Mouse (Mus musculus) liver (tissue): ENCODE measurements around the gene Apela.

Experiments used
- DNase-seq: peaks from one replicate; pipeline ENCODE4 v3.0.0-alpha.2; 2020; ENCODE audit warnings: mixed read lengths

Apela gene

GRCm38 (mm10) chr8:65037117-65037533 is at the start of gene Apela:
Apela (minus strand) TSS chr8:65037336.
- DNase-seq: peak; percentile 50

- no peak for DNase-seq
These were observed 48.5 kb upstream of the Apela start for GRCm38 (mm10) chr8:65085680-65086079.

- no peak for DNase-seq
These were observed 43.6 kb upstream of the Apela start for GRCm38 (mm10) chr8:65080731-65081130.

- DNase-seq: no peak
These were observed 37.6 kb upstream of the Apela start, which contains the start of gene Gm10663 for GRCm38 (mm10) chr8:65074733-65075132. Gm10663 (plus strand) TSS chr8:65075033.

- DNase-seq: no peak
These were observed 33.9 kb upstream of the Apela start for GRCm38 (mm10) chr8:65070996-65071395.

- no peak for DNase-seq
These were observed 31.3 kb upstream of the Apela start for GRCm38 (mm10) chr8:65068473-65068819.

GRCm38 (mm10) chr8:65067694-65068472 is 30.7 kb upstream of the Apela start:
- DNase-seq: no peak

GRCm38 (mm10) chr8:65067031-65067430 is 29.9 kb upstream of the Apela start:
- DNase-seq: no peak

- no peak for DNase-seq
These were observed 28.5 kb upstream of the Apela start for GRCm38 (mm10) chr8:65065622-65066021.

GRCm38 (mm10) chr8:65064071-65064470 is 26.9 kb upstream of the Apela start:
- DNase-seq: no peak

GRCm38 (mm10) chr8:65062195-65062594 is 25.1 kb upstream of the Apela start:
- DNase-seq: no peak

- DNase-seq: no peak
These were observed 19.6 kb upstream of the Apela start for GRCm38 (mm10) chr8:65056722-65057121.

GRCm38 (mm10) chr8:65053968-65054367 is 16.8 kb upstream of the Apela start:
- no peak for DNase-seq

GRCm38 (mm10) chr8:65053554-65053953 is 16.4 kb upstream of the Apela start:
- DNase-seq: no peak

- DNase-seq: no peak
These were observed 10.7 kb upstream of the Apela start for GRCm38 (mm10) chr8:65047801-65048200.

- no peak for DNase-seq
These were observed 10.1 kb upstream of the Apela start for GRCm38 (mm10) chr8:65047193-65047592.

- peak; percentile 23 for DNase-seq
These were observed 9.4 kb upstream of the Apela start for GRCm38 (mm10) chr8:65046565-65046964.

- no peak for DNase-seq
These were observed 3.0 kb downstream of the Apela start for GRCm38 (mm10) chr8:65034136-65034535.

GRCm38 (mm10) chr8:65033056-65033455 is 4.1 kb downstream of the Apela start:
- no peak for DNase-seq

GRCm38 (mm10) chr8:65032107-65032506 is 5.0 kb downstream of the Apela start:
- no peak for DNase-seq

GRCm38 (mm10) chr8:65030735-65031485 is 6.2 kb downstream of the Apela start:
- no peak for DNase-seq

GRCm38 (mm10) chr8:65029776-65030175 is 7.4 kb downstream of the Apela start:
- no peak for DNase-seq

GRCm38 (mm10) chr8:65028959-65029686 is 8.0 kb downstream of the Apela start:
- no peak for DNase-seq
